Mouse (Mus musculus): ENCODE measurements at regions not wholly inside any gene's neighbourhood (a gene's known extent, or its start where the extent isn't known, plus 50 kb on each side); places are given as distances from the start of the nearest gene placed in this dataset.

GRCm38 (mm10) chr16:87234199-87234598 is 119.8 kb upstream of the N6amt1 start:
- Histone ChIP-seq H3K4me3 (ENCODE audit: extremely low read depth, insufficient read depth, insufficient read length) (no peak overlapping the region), H3K27me3 (ENCODE audit: control insufficient read depth, insufficient read depth, low read length) (no peaks in the 10 kb centered on the region), H3K27ac (ENCODE audit: insufficient read depth, low read length) (no peak overlapping the region), H3K4me1 (ENCODE audit: control insufficient read depth, insufficient read depth, insufficient read length) (no peaks in the 10 kb centered on the region), H3K36me3 (ENCODE audit: control insufficient read depth, insufficient read depth, low read length) (no peaks in the 10 kb centered on the region)
- no peak for TF ChIP-seq POLR2A (IDR thresholded peaks at IDR 0.05; ENCODE audit: low read depth, low read length)
- TF ChIP-seq CTCF (IDR thresholded peaks at IDR 0.05; ENCODE audit: extremely low read depth, insufficient read depth, insufficient read length, insufficient replicate concordance), result no peak
- 90% methylated on average over 4 of the region's 4 CpGs for WGBS
- DNase-seq (ENCODE audit: low read depth in 1 of 2, low spot score in 2 of 2), result no peak

DNA sequence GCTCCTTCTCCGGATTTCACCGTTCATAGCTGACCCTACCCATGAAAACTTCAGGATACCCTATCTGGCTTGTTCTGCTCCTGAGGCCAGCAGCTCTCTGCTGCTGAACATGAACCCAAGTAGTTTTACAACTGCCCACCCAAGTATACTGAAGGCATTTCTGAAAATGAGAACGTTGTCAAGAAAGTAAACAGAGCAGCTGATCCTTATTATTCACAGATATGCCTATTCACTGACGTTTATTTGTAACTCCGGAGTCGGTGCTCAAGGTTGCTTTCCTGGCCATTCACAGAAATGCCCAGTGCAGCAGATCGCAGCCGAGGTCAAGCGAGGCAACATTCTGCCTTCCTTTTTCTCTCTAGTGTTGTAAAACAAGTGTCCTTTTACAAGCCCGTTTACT is 128.4 kb upstream of the N6amt1 start:
- WGBS, result 83% methylated on average over 10 of the region's 10 CpGs

GRCm38 (mm10) chr16:87225085-87225484 is 128.9 kb upstream of the N6amt1 start:
- DNase-seq (ENCODE audit: low read depth in 1 of 2, low spot score in 2 of 2), result no peak
- Histone ChIP-seq H3K4me3 (ENCODE audit: extremely low read depth, insufficient read depth, insufficient read length) (no peak overlapping the region), H3K4me1 (ENCODE audit: control insufficient read depth, insufficient read depth, insufficient read length) (no peaks in the 10 kb centered on the region), H3K36me3 (ENCODE audit: control insufficient read depth, insufficient read depth, low read length) (no peaks in the 10 kb centered on the region), H3K27me3 (ENCODE audit: control insufficient read depth, insufficient read depth, low read length) (no peaks in the 10 kb centered on the region), H3K27ac (ENCODE audit: insufficient read depth, low read length) (no peak overlapping the region)
- WGBS, result 79% methylated on average over 8 of the region's 8 CpGs
- no peak for TF ChIP-seq CTCF (IDR thresholded peaks at IDR 0.05; ENCODE audit: extremely low read depth, insufficient read depth, insufficient read length, insufficient replicate concordance)
- no peak for TF ChIP-seq POLR2A (IDR thresholded peaks at IDR 0.05; ENCODE audit: low read depth, low read length)

More for the DNA sequence above, 128.4 kb upstream of the N6amt1 start:
- DNase-seq (ENCODE audit: low read depth in 1 of 2, low spot score in 2 of 2), result no peak
- Histone ChIP-seq H3K4me3 (ENCODE audit: extremely low read depth, insufficient read depth, insufficient read length) (no peak overlapping the region), H3K27ac (ENCODE audit: insufficient read depth, low read length) (no peak overlapping the region), H3K4me1 (ENCODE audit: control insufficient read depth, insufficient read depth, insufficient read length) (no peaks in the 10 kb centered on the region), H3K36me3 (ENCODE audit: control insufficient read depth, insufficient read depth, low read length) (no peaks in the 10 kb centered on the region), H3K27me3 (ENCODE audit: control insufficient read depth, insufficient read depth, low read length) (no peaks in the 10 kb centered on the region)
- TF ChIP-seq POLR2A (IDR thresholded peaks at IDR 0.05; ENCODE audit: low read depth, low read length), result no peak
- TF ChIP-seq CTCF (IDR thresholded peaks at IDR 0.05; ENCODE audit: extremely low read depth, insufficient read depth, insufficient read length, insufficient replicate concordance), result no peak

DNA sequence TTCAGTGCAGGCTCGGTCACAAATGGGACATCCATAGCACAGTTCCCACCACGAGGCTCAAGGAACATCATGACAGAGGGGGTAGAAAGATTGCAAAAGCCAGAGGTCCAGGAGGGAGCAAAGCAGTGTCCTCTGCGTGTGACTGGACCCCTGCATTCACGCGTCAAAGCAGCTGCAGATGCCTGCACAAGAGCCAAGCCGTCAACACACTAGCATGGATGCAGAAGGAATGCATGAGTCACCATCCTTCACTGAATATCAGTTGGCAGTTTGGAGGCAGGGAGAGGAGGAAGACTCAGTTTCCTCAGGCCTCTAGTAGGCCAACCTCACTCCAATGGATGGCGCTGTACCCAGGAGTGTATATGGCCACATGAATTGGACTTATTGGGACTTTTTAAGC is 130.0 kb upstream of the N6amt1 start:
- DNase-seq (ENCODE audit: low read depth in 1 of 2, low spot score in 2 of 2), result no peak
- no peaks in the 10 kb centered on the region for H3K36me3 ChIP-seq (ENCODE audit: control insufficient read depth, insufficient read depth, low read length)
- H3K27me3 ChIP-seq (ENCODE audit: control insufficient read depth, insufficient read depth, low read length), result no peaks in the 10 kb centered on the region
- WGBS, result 88% methylated on average over 7 of the region's 7 CpGs
- H3K27ac ChIP-seq (ENCODE audit: insufficient read depth, low read length), result no peak overlapping the region
- no peaks in the 10 kb centered on the region for H3K4me1 ChIP-seq (ENCODE audit: control insufficient read depth, insufficient read depth, insufficient read length)
- no peak overlapping the region for H3K4me3 ChIP-seq (ENCODE audit: extremely low read depth, insufficient read depth, insufficient read length)
- TF ChIP-seq CTCF (IDR thresholded peaks at IDR 0.05; ENCODE audit: extremely low read depth, insufficient read depth, insufficient read length, insufficient replicate concordance) (no peak), POLR2A (IDR thresholded peaks at IDR 0.05; ENCODE audit: low read depth, low read length) (no peak)

DNA sequence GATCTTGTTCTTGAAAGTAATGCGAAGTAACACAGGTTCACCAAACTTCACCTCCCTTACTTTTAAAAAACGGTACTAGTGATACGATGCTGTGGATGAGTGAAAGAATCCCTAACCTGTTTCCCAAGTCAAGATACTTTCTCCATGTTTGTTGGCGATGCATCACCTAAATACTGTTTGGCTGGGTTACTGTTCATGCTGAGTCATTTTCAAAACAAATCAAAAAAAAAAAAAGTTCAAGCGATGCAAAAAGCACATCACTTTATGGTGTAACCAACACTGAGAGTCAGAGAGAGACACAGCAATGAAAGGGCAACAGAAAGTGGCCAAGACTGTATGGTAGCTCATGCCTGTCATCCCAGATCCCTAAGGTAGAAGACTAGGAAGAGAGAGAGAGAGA is 133.4 kb upstream of the N6amt1 start:
- H3K27me3 ChIP-seq (ENCODE audit: control insufficient read depth, insufficient read depth, low read length), result no peaks in the 10 kb centered on the region
- no peak for TF ChIP-seq CTCF (IDR thresholded peaks at IDR 0.05; ENCODE audit: extremely low read depth, insufficient read depth, insufficient read length, insufficient replicate concordance)
- TF ChIP-seq POLR2A (IDR thresholded peaks at IDR 0.05; ENCODE audit: low read depth, low read length), result no peak
- no peak for DNase-seq (ENCODE audit: low read depth in 1 of 2, low spot score in 2 of 2)
- no peak overlapping the region for H3K4me3 ChIP-seq (ENCODE audit: extremely low read depth, insufficient read depth, insufficient read length)
- H3K4me1 ChIP-seq (ENCODE audit: control insufficient read depth, insufficient read depth, insufficient read length), result no peaks in the 10 kb centered on the region
- no peaks in the 10 kb centered on the region for H3K36me3 ChIP-seq (ENCODE audit: control insufficient read depth, insufficient read depth, low read length)
- 89% methylated on average over 5 of the region's 5 CpGs for WGBS
- H3K27ac ChIP-seq (ENCODE audit: insufficient read depth, low read length), result no peak overlapping the region

- H3K27me3 ChIP-seq (ENCODE audit: control insufficient read depth, insufficient read depth, low read length), result no peaks in the 10 kb centered on the region
- no peak overlapping the region for H3K27ac ChIP-seq (ENCODE audit: insufficient read depth, low read length)
- no peaks in the 10 kb centered on the region for H3K36me3 ChIP-seq (ENCODE audit: control insufficient read depth, insufficient read depth, low read length)
- DNase-seq (ENCODE audit: low read depth in 1 of 2, low spot score in 2 of 2), result no peak
- no peak for TF ChIP-seq CTCF (IDR thresholded peaks at IDR 0.05; ENCODE audit: extremely low read depth, insufficient read depth, insufficient read length, insufficient replicate concordance)
- no peak for TF ChIP-seq POLR2A (IDR thresholded peaks at IDR 0.05; ENCODE audit: low read depth, low read length)
- WGBS, result 68% methylated on average over 4 of the region's 4 CpGs
- no peaks in the 10 kb centered on the region for H3K4me1 ChIP-seq (ENCODE audit: control insufficient read depth, insufficient read depth, insufficient read length)
- no peak overlapping the region for H3K4me3 ChIP-seq (ENCODE audit: extremely low read depth, insufficient read depth, insufficient read length)
These were observed 133.8 kb upstream of the N6amt1 start for GRCm38 (mm10) chr16:87220201-87220600.

DNA sequence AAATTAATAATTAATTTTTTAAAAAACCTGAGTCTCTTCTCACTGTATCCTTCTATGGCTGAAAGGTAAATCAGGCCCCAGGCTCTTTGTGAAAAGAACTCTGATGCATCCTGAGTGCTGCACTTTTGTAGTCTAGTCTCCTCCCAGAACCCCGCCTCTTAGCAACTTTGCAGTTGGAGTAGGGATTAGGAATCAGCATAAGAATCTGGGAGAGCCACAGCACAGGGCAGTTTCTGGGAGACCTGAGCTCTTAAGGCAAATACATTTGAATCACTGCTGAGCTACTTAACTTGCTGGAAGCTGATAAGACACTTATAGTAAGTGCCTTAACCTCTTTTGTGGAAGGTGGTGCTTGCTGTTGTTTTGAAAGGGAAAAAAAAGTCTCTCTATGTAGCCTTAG is 146.1 kb upstream of the N6amt1 start:
- no peak for DNase-seq (ENCODE audit: low read depth in 1 of 2, low spot score in 2 of 2)
- 85% methylated on average over 1 of the region's 1 CpGs for WGBS

More for the DNA sequence above, 146.1 kb upstream of the N6amt1 start:
- Histone ChIP-seq H3K36me3 (ENCODE audit: control insufficient read depth, insufficient read depth, low read length) (no peaks in the 10 kb centered on the region), H3K4me3 (ENCODE audit: extremely low read depth, insufficient read depth, insufficient read length) (no peak overlapping the region), H3K27me3 (ENCODE audit: control insufficient read depth, insufficient read depth, low read length) (no peaks in the 10 kb centered on the region), H3K4me1 (ENCODE audit: control insufficient read depth, insufficient read depth, insufficient read length) (no peaks in the 10 kb centered on the region), H3K27ac (ENCODE audit: insufficient read depth, low read length) (no peak overlapping the region)
- TF ChIP-seq CTCF (IDR thresholded peaks at IDR 0.05; ENCODE audit: extremely low read depth, insufficient read depth, insufficient read length, insufficient replicate concordance) (no peak), POLR2A (IDR thresholded peaks at IDR 0.05; ENCODE audit: low read depth, low read length) (no peak)

All from spleen, adult 2 months (tissue).